Comparison of ENCODE assay signal across 8 mouse cellular contexts in genomic region chr10:80150226-80151210, GRCm38 (mm10). TPM values are rescaled to one million over a fixed set of nuclear protein-coding genes. Genes with fewer than 3 reads are reported as not detected.
DNase-seq lines count a peak whose midpoint lies in the region; ATAC-seq lines count a peak whose summit lies in the region.

No protein-coding gene starts in this region.

- no peak for ATAC-seq in hindbrain, embryonic 16.5 days
- ATAC-seq in liver, embryonic 13.5 days (ENCODE audit: low read depth) = no peak
- ATAC-seq in neural tube, embryonic 13.5 days (ENCODE audit: low read depth) = no peak

- H3K4me1 ChIP-seq in forebrain, embryonic 10.5 days = peaks cover 79% of the 10 kb centered on the region
- peaks cover 38% of the 10 kb centered on the region for H3K4me1 ChIP-seq in hindbrain, embryonic 16.5 days (ENCODE audit: control insufficient read depth, insufficient read depth, low read depth, low read length)
- H3K4me1 ChIP-seq in liver, embryonic 13.5 days (replicated peaks) = peaks cover 88% of the 10 kb centered on the region
- peaks cover 66% of the 10 kb centered on the region for H3K4me1 ChIP-seq in neural tube, embryonic 13.5 days (replicated peaks)

- DNase-seq in heart, adult 18-20 months = peak; percentile 55 to 63
- DNase-seq in heart, adult 9 months (ENCODE audit: low spot score in 2 of 2) = no peak
- DNase-seq in adrenal gland, postnatal 14 days = peak; percentile 75
- DNase-seq in forebrain, embryonic 10.5 days (ENCODE audit: extremely low spot score, low spot score) = peak; percentile 92
- no peak for DNase-seq in liver, embryonic 13.5 days
- DNase-seq in thymus, postnatal 4 days = peak; percentile 91

- H3K9me3 ChIP-seq in forebrain, embryonic 10.5 days = no peaks in the 10 kb centered on the region
- no peaks in the 10 kb centered on the region for H3K9me3 ChIP-seq in hindbrain, embryonic 16.5 days (ENCODE audit: control insufficient read depth, low read length)
- no peaks in the 10 kb centered on the region for H3K9me3 ChIP-seq in liver, embryonic 13.5 days (replicated peaks)
- H3K9me3 ChIP-seq in neural tube, embryonic 13.5 days = no peaks in the 10 kb centered on the region

- peak overlapping the region; percentile 99 for H3K27ac ChIP-seq in forebrain, embryonic 10.5 days
- peak overlapping the region; percentile 98 for H3K27ac ChIP-seq in hindbrain, embryonic 16.5 days (ENCODE audit: low read depth, low read length)
- peak overlapping the region; percentile 98 for H3K27ac ChIP-seq in liver, embryonic 13.5 days
- H3K27ac ChIP-seq in neural tube, embryonic 13.5 days (replicated peaks) = peak overlapping the region; percentile 100

- H3K4me3 ChIP-seq in forebrain, embryonic 10.5 days = peak overlapping the region; percentile 95
- peak overlapping the region; percentile 81 for H3K4me3 ChIP-seq in hindbrain, embryonic 16.5 days (ENCODE audit: low read length)
- peak overlapping the region; percentile 91 for H3K4me3 ChIP-seq in liver, embryonic 13.5 days (replicated peaks)
- peak overlapping the region; percentile 98 for H3K4me3 ChIP-seq in neural tube, embryonic 13.5 days

- peaks cover 76% of the 10 kb centered on the region for H3K36me3 ChIP-seq in forebrain, embryonic 10.5 days (replicated peaks)
- H3K36me3 ChIP-seq in hindbrain, embryonic 16.5 days (ENCODE audit: control insufficient read depth, insufficient read depth, low read length) = peaks cover 26% of the 10 kb centered on the region
- peaks cover 71% of the 10 kb centered on the region for H3K36me3 ChIP-seq in liver, embryonic 13.5 days
- H3K36me3 ChIP-seq in neural tube, embryonic 13.5 days = peaks cover 59% of the 10 kb centered on the region

- no peaks in the 10 kb centered on the region for H3K27me3 ChIP-seq in forebrain, embryonic 10.5 days (ENCODE audit: poor library complexity, severe bottlenecking)
- H3K27me3 ChIP-seq in hindbrain, embryonic 16.5 days (replicated peaks; ENCODE audit: control insufficient read depth, insufficient read depth, low read length) = no peaks in the 10 kb centered on the region
- no peaks in the 10 kb centered on the region for H3K27me3 ChIP-seq in liver, embryonic 13.5 days
- no peaks in the 10 kb centered on the region for H3K27me3 ChIP-seq in neural tube, embryonic 13.5 days

- WGBS in forebrain, embryonic 10.5 days = under 1% methylated on average over 71 of the region's 71 CpGs
- 0% methylated on average over 47 of the region's 71 CpGs for WGBS in hindbrain, embryonic 16.5 days
- WGBS in liver, embryonic 13.5 days (ENCODE audit: insufficient replicate concordance) = under 1% methylated on average over 65 of the region's 71 CpGs
- 0% methylated on average over 52 of the region's 71 CpGs for WGBS in neural tube, embryonic 13.5 days

- H3K9ac ChIP-seq in hindbrain, embryonic 16.5 days (ENCODE audit: low read depth, low read length) = peak overlapping the region; percentile 95
- H3K9ac ChIP-seq in liver, embryonic 13.5 days = peak overlapping the region; percentile 91
- H3K9ac ChIP-seq in neural tube, embryonic 13.5 days = peak overlapping the region; percentile 100

- peak overlapping the region; percentile 82 for H3K4me2 ChIP-seq in hindbrain, embryonic 16.5 days (ENCODE audit: low read length)
- peak overlapping the region; percentile 99 for H3K4me2 ChIP-seq in liver, embryonic 13.5 days
- peak overlapping the region; percentile 94 for H3K4me2 ChIP-seq in neural tube, embryonic 13.5 days

RNA-seq across cellular contexts. Expression of gene Midn, which starts 2.4 kb away (rescaled TPM):
- total RNA-seq in heart, adult 18-20 months (2021) = 100 to 1,000 TPM; 117 to 125 TPM
- 114 and 140 TPM in 2 replicates for total RNA-seq in adrenal gland, postnatal 14 days (2021)
- 19.1 and 19.8 TPM in 2 replicates for polyA plus RNA-seq in forebrain, embryonic 10.5 days (2016; fragmentation: Nextera tagmentation; extraction: Ambion mirVana)
- 16.0 and 16.1 TPM in 2 replicates for polyA plus RNA-seq in hindbrain, embryonic 16.5 days (2015; fragmentation: Nextera tagmentation; extraction: Ambion mirVana)
- 3.0 and 3.3 TPM in 2 replicates for polyA plus RNA-seq in liver, embryonic 13.5 days (2015; fragmentation: Nextera tagmentation; extraction: Ambion mirVana)
- 31.0 and 35.8 TPM in 2 replicates for polyA plus RNA-seq in neural tube, embryonic 13.5 days (2015; fragmentation: Nextera tagmentation; extraction: Ambion mirVana)

RNA-seq across cellular contexts. Expression of gene Cbarp, which starts 9.9 kb away (rescaled TPM):
- 1 to 10 TPM; 2.7 to 3.1 TPM for total RNA-seq in heart, adult 18-20 months (2021)
- total RNA-seq in adrenal gland, postnatal 14 days (2021) = 69.9 and 137 TPM in 2 replicates
- 6.8 and 7.3 TPM in 2 replicates for polyA plus RNA-seq in forebrain, embryonic 10.5 days (2016; fragmentation: Nextera tagmentation; extraction: Ambion mirVana)
- 98.8 and 130 TPM in 2 replicates for polyA plus RNA-seq in hindbrain, embryonic 16.5 days (2015; fragmentation: Nextera tagmentation; extraction: Ambion mirVana)
- polyA plus RNA-seq in liver, embryonic 13.5 days (2015; fragmentation: Nextera tagmentation; extraction: Ambion mirVana) = 0.54 and 0.69 TPM in 2 replicates
- 53.9 and 55.1 TPM in 2 replicates for polyA plus RNA-seq in neural tube, embryonic 13.5 days (2015; fragmentation: Nextera tagmentation; extraction: Ambion mirVana)

RNA-seq across cellular contexts. Expression of gene Atp5d, which starts 12.1 kb away (rescaled TPM):
- total RNA-seq in heart, adult 18-20 months (2021) = 1,000 to 10,000 TPM; 1,096 to 1,108 TPM
- 920 and 980 TPM in 2 replicates for total RNA-seq in adrenal gland, postnatal 14 days (2021)
- 495 and 498 TPM in 2 replicates for polyA plus RNA-seq in forebrain, embryonic 10.5 days (2016; fragmentation: Nextera tagmentation; extraction: Ambion mirVana)
- 554 and 581 TPM in 2 replicates for polyA plus RNA-seq in hindbrain, embryonic 16.5 days (2015; fragmentation: Nextera tagmentation; extraction: Ambion mirVana)
- 358 and 362 TPM in 2 replicates for polyA plus RNA-seq in liver, embryonic 13.5 days (2015; fragmentation: Nextera tagmentation; extraction: Ambion mirVana)
- polyA plus RNA-seq in neural tube, embryonic 13.5 days (2015; fragmentation: Nextera tagmentation; extraction: Ambion mirVana) = 467 and 481 TPM in 2 replicates

RNA-seq across cellular contexts. Expression of gene Cirbp, which starts 15.3 kb away (rescaled TPM):
- total RNA-seq in heart, adult 18-20 months (2021) = 10 to 100 TPM; 46.3 to 54.9 TPM
- 67.6 and 106 TPM in 2 replicates for total RNA-seq in adrenal gland, postnatal 14 days (2021)
- polyA plus RNA-seq in forebrain, embryonic 10.5 days (2016; fragmentation: Nextera tagmentation; extraction: Ambion mirVana) = 90.9 and 116 TPM in 2 replicates
- 288 and 311 TPM in 2 replicates for polyA plus RNA-seq in hindbrain, embryonic 16.5 days (2015; fragmentation: Nextera tagmentation; extraction: Ambion mirVana)
- 19.5 and 21.9 TPM in 2 replicates for polyA plus RNA-seq in liver, embryonic 13.5 days (2015; fragmentation: Nextera tagmentation; extraction: Ambion mirVana)
- polyA plus RNA-seq in neural tube, embryonic 13.5 days (2015; fragmentation: Nextera tagmentation; extraction: Ambion mirVana) = 325 and 351 TPM in 2 replicates

RNA-seq across cellular contexts. Expression of gene 1600002K03Rik, which starts 22.2 kb away (rescaled TPM):
- 1 to 10 TPM; 4.2 to 5.7 TPM for total RNA-seq in heart, adult 18-20 months (2021)
- total RNA-seq in adrenal gland, postnatal 14 days (2021) = 8.6 and 9.5 TPM in 2 replicates
- 9.8 and 10.7 TPM in 2 replicates for polyA plus RNA-seq in forebrain, embryonic 10.5 days (2016; fragmentation: Nextera tagmentation; extraction: Ambion mirVana)
- 9.4 and 10.1 TPM in 2 replicates for polyA plus RNA-seq in hindbrain, embryonic 16.5 days (2015; fragmentation: Nextera tagmentation; extraction: Ambion mirVana)
- 14.8 and 15.1 TPM in 2 replicates for polyA plus RNA-seq in liver, embryonic 13.5 days (2015; fragmentation: Nextera tagmentation; extraction: Ambion mirVana)
- polyA plus RNA-seq in neural tube, embryonic 13.5 days (2015; fragmentation: Nextera tagmentation; extraction: Ambion mirVana) = 11.4 and 16.3 TPM in 2 replicates

Comparison
In these comparisons a context has a peak if more than half of its experiments do, and no peak if none do; other contexts are left out.
1. DNase-seq: peak in heart, adult 18-20 months (2 of 2), adrenal gland, postnatal 14 days (single experiment), forebrain, embryonic 10.5 days (single experiment) and thymus, postnatal 4 days (single experiment); none in heart, adult 9 months (0 of 2) and liver, embryonic 13.5 days (single experiment).
2. Peak in every context shown above with its lines, with median percentiles within 50 percentile points of each other: H3K27ac ChIP-seq, H3K4me3 ChIP-seq, H3K4me2 ChIP-seq and H3K9ac ChIP-seq.